Mouse (Mus musculus): ENCODE data around the gene Serpinf2. TPM values are rescaled to one million over a fixed set of nuclear protein-coding genes. Genes with fewer than 3 reads are reported as not detected.
A peak's percentile ranks its signal among the peaks of the same experiment; 100 is the strongest.

Serpinf2 gene
- polyA plus RNA-seq, 1 experiment from 2014 or later, result 372 TPM

- Histone ChIP-seq H3K27me3 (no peaks in the 10 kb centered on the region), H3K9me3 (replicated peaks) (no peaks in the 10 kb centered on the region), H3K4me2 (peak overlapping the region; percentile 96), H3K36me3 (peaks cover 34% of the 10 kb centered on the region), H3K4me3 (replicated peaks) (peak overlapping the region; percentile 66), H3K27ac (peak overlapping the region; percentile 71), H3K9ac (no peak overlapping the region), H3K4me1 (replicated peaks) (peaks cover 75% of the 10 kb centered on the region)
- ATAC-seq (ENCODE audit: low read depth) (no peak), DNase-seq (no peak)
- WGBS (ENCODE audit: insufficient replicate concordance), result 97% methylated on average over 4 of the region's 4 CpGs
Measured at GRCm38 (mm10) chr11:75466731-75467505, 27.5 kb upstream of the Serpinf2 start.

- H3K36me3 ChIP-seq, result peaks cover 34% of the 10 kb centered on the region
- H3K4me2 ChIP-seq, result no peak overlapping the region
- no peaks in the 10 kb centered on the region for H3K27me3 ChIP-seq
- peaks cover 71% of the 10 kb centered on the region for H3K4me1 ChIP-seq (replicated peaks)
- no peak for ATAC-seq (ENCODE audit: low read depth)
- no peak overlapping the region for H3K9ac ChIP-seq
- peak overlapping the region; percentile 8; the same call in 1 of the 2 replicates for H3K27ac ChIP-seq
- 88% methylated on average over 6 of the region's 6 CpGs for WGBS (ENCODE audit: insufficient replicate concordance)
- no peak overlapping the region for H3K4me3 ChIP-seq (replicated peaks)
- no peak for DNase-seq
- H3K9me3 ChIP-seq (replicated peaks), result no peaks in the 10 kb centered on the region
Measured at GRCm38 (mm10) chr11:75465051-75465450, 25.7 kb upstream of the Serpinf2 start.

- Histone ChIP-seq H3K27ac (0 out of 2 replicates have a peak overlapping the region, but pooled peaks have one; percentile 100), H3K4me3 (replicated peaks) (no peak overlapping the region; the same call in 1 of the 2 replicates), H3K4me1 (replicated peaks) (peaks cover 74% of the 10 kb centered on the region), H3K27me3 (no peaks in the 10 kb centered on the region), H3K9ac (no peak overlapping the region), H3K9me3 (replicated peaks) (no peaks in the 10 kb centered on the region), H3K36me3 (peaks cover 34% of the 10 kb centered on the region), H3K4me2 (no peak overlapping the region)
- 93% methylated on average over 6 of the region's 6 CpGs for WGBS (ENCODE audit: insufficient replicate concordance)
- ATAC-seq (ENCODE audit: low read depth) (no peak), DNase-seq (no peak)
Measured at GRCm38 (mm10) chr11:75464417-75464816, 25.0 kb upstream of the Serpinf2 start.

- Histone ChIP-seq H3K4me2 (peak overlapping the region; percentile 92), H3K9me3 (replicated peaks) (no peaks in the 10 kb centered on the region), H3K36me3 (peaks cover 34% of the 10 kb centered on the region), H3K4me1 (replicated peaks) (peaks cover 74% of the 10 kb centered on the region), H3K27ac (peak overlapping the region; percentile 100), H3K4me3 (replicated peaks) (peak overlapping the region; percentile 92), H3K9ac (peak overlapping the region; percentile 97), H3K27me3 (no peaks in the 10 kb centered on the region)
- WGBS (ENCODE audit: insufficient replicate concordance), result 83% methylated on average over 4 of the region's 4 CpGs
- DNase-seq, result no peak
- no peak for ATAC-seq (ENCODE audit: low read depth)
Measured at GRCm38 (mm10) chr11:75463624-75464023, 24.2 kb upstream of the Serpinf2 start.

- H3K27ac ChIP-seq, result peak overlapping the region; percentile 100
- H3K9me3 ChIP-seq (replicated peaks), result no peaks in the 10 kb centered on the region
- peak; percentile 91 for DNase-seq
- peak overlapping the region; percentile 92 for H3K4me3 ChIP-seq (replicated peaks)
- peak overlapping the region; percentile 97 for H3K9ac ChIP-seq
- H3K4me2 ChIP-seq, result peak overlapping the region; percentile 92
- peaks cover 74% of the 10 kb centered on the region for H3K4me1 ChIP-seq (replicated peaks)
- 4% methylated on average over 9 of the region's 9 CpGs for WGBS (ENCODE audit: insufficient replicate concordance)
- H3K27me3 ChIP-seq, result no peaks in the 10 kb centered on the region
- peaks cover 34% of the 10 kb centered on the region for H3K36me3 ChIP-seq
- ATAC-seq (ENCODE audit: low read depth), result peak; percentile 58
Measured at GRCm38 (mm10) chr11:75462865-75463336, 23.5 kb upstream of the Serpinf2 start.

- Histone ChIP-seq H3K27ac (peak overlapping the region; percentile 100), H3K27me3 (no peaks in the 10 kb centered on the region), H3K4me3 (replicated peaks) (peak overlapping the region; percentile 92), H3K36me3 (peaks cover 34% of the 10 kb centered on the region), H3K4me2 (peak overlapping the region; percentile 92), H3K4me1 (replicated peaks) (peaks cover 74% of the 10 kb centered on the region), H3K9ac (peak overlapping the region; percentile 97), H3K9me3 (replicated peaks) (no peaks in the 10 kb centered on the region)
- DNase-seq, result peak; percentile 80
- ATAC-seq (ENCODE audit: low read depth), result peak; percentile 43
- WGBS (ENCODE audit: insufficient replicate concordance), result 4% methylated on average over 16 of the region's 16 CpGs
Measured at GRCm38 (mm10) chr11:75462253-75462783, 22.9 kb upstream of the Serpinf2 start.

GRCm38 (mm10) chr11:75461743-75462252 is 22.4 kb upstream of the Serpinf2 start:
- H3K9ac ChIP-seq, result peak overlapping the region; percentile 97
- H3K27me3 ChIP-seq, result no peaks in the 10 kb centered on the region
- H3K4me2 ChIP-seq, result peak overlapping the region; percentile 92
- H3K4me3 ChIP-seq (replicated peaks), result peak overlapping the region; percentile 92
- no peaks in the 10 kb centered on the region for H3K9me3 ChIP-seq (replicated peaks)
- 1% methylated on average over 30 of the region's 30 CpGs for WGBS (ENCODE audit: insufficient replicate concordance)
- peaks cover 73% of the 10 kb centered on the region for H3K4me1 ChIP-seq (replicated peaks)
- H3K27ac ChIP-seq, result peak overlapping the region; percentile 100
- H3K36me3 ChIP-seq, result peaks cover 32% of the 10 kb centered on the region
- ATAC-seq (ENCODE audit: low read depth) (0 out of 2 replicates have a peak, but pooled peaks have one; percentile 0), DNase-seq (no peak)

- H3K36me3 ChIP-seq, result peaks cover 28% of the 10 kb centered on the region
- no peaks in the 10 kb centered on the region for H3K27me3 ChIP-seq
- H3K27ac ChIP-seq, result peak within 1 kb of the TSS; percentile 100
- H3K4me3 ChIP-seq (replicated peaks), result peak within 1 kb of the TSS; percentile 92
- peak within 1 kb of the TSS; percentile 92 for H3K4me2 ChIP-seq
- H3K9ac ChIP-seq, result peak within 1 kb of the TSS; percentile 97
- under 1% methylated on average over 46 of the region's 46 CpGs for WGBS (ENCODE audit: insufficient replicate concordance)
- H3K4me1 ChIP-seq (replicated peaks), result peaks cover 75% of the 10 kb centered on the region
- ATAC-seq (ENCODE audit: low read depth) (peak; percentile 85), DNase-seq (peak; percentile 100)
- H3K9me3 ChIP-seq (replicated peaks), result no peaks in the 10 kb centered on the region
Measured at GRCm38 (mm10) chr11:75460844-75461742, 21.7 kb upstream of the Serpinf2 start, which contains the start of gene Tlcd2. TSS of gene Tlcd2 (plus strand) at chr11:75461715.

GRCm38 (mm10) chr11:75460103-75460843 is 20.9 kb upstream of the Serpinf2 start:
- Histone ChIP-seq H3K36me3 (peaks cover 20% of the 10 kb centered on the region), H3K4me1 (replicated peaks) (peaks cover 83% of the 10 kb centered on the region), H3K27me3 (no peaks in the 10 kb centered on the region), H3K27ac (peak overlapping the region; percentile 99), H3K4me3 (replicated peaks) (peak overlapping the region; percentile 64), H3K9ac (peak overlapping the region; percentile 79), H3K9me3 (replicated peaks) (no peaks in the 10 kb centered on the region), H3K4me2 (peak overlapping the region; percentile 86)
- DNase-seq (peak; percentile 91), ATAC-seq (ENCODE audit: low read depth) (peak; percentile 59)
- WGBS (ENCODE audit: insufficient replicate concordance), result under 1% methylated on average over 19 of the region's 19 CpGs

GRCm38 (mm10) chr11:75459751-75460102 is 20.3 kb upstream of the Serpinf2 start:
- DNase-seq (no peak), ATAC-seq (ENCODE audit: low read depth) (no peak)
- Histone ChIP-seq H3K36me3 (peaks cover 14% of the 10 kb centered on the region), H3K4me1 (replicated peaks) (peaks cover 83% of the 10 kb centered on the region), H3K27ac (peak overlapping the region; percentile 99), H3K4me3 (replicated peaks) (peak overlapping the region; percentile 64), H3K9ac (peak overlapping the region; percentile 69), H3K27me3 (no peaks in the 10 kb centered on the region), H3K4me2 (peak overlapping the region; percentile 86), H3K9me3 (replicated peaks) (no peaks in the 10 kb centered on the region)
- 4% methylated on average over 5 of the region's 5 CpGs for WGBS (ENCODE audit: insufficient replicate concordance)
